Mouse (Mus musculus): Measurements from ENCODE around the gene Adipor2. TPM values are rescaled to one million over a fixed set of nuclear protein-coding genes. Genes with fewer than 3 reads are reported as not detected.

The Adipor2 gene
- polyA plus RNA-seq, 1 experiment from 2014 or later = 127 TPM

DNA sequence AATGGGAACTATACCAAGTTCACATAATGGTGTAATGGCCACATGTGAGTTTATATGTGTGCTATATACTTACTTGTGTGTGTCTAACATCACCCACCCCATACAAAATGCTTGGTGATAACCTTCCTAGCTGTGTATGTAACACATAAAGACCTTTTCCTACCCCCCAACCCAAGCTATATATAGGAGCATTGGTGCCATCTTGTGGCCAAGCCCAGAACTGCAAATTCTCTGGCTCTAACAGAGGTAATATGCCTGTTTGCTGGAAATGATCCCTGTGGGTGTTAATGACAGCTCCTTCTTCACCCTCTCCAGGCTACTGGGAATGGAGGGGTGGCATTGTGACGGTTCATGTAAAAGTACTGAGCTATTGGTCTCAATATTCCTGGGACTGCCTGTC is 69.3 kb downstream of the Adipor2 start:
- ATAC-seq = peak; percentile 20
- Histone ChIP-seq H3K4me3 (ENCODE audit: low read length) (no peak overlapping the region), H3K4me1 (ENCODE audit: control insufficient read depth, insufficient read depth, low read length) (no peaks in the 10 kb centered on the region), H3K9me3 (ENCODE audit: control insufficient read depth, low read length) (no peaks in the 10 kb centered on the region), H3K4me2 (ENCODE audit: low read depth, low read length) (no peak overlapping the region), H3K27me3 (replicated peaks; ENCODE audit: control insufficient read depth, insufficient read depth, low read length) (no peaks in the 10 kb centered on the region), H3K36me3 (ENCODE audit: control insufficient read depth, insufficient read depth, low read length) (no peaks in the 10 kb centered on the region), H3K9ac (ENCODE audit: low read depth, low read length) (no peak overlapping the region), H3K27ac (ENCODE audit: low read length) (no peak overlapping the region)
- 3% methylated on average over 1 of the region's 1 CpGs for WGBS

DNA sequence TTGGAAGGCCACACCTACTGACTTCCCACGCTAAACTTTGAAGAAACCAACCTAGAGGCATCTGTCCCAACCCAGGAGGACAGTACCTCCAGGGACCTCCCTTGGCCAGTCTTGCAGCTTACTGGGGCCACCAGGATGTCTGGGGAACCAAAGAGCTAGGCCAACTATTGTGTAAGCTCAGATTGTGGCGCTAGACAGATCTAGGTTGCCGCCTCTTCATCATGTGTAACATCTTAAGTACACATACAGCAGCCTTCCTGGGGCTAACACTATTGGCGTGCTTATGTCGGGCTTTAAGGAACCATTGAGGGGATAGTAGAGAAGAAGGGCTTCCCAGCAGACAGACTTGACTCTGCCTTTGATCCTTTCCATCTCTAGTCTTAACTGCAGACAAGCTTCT is 69.7 kb downstream of the Adipor2 start:
- Histone ChIP-seq H3K36me3 (ENCODE audit: control insufficient read depth, insufficient read depth, low read length) (no peaks in the 10 kb centered on the region), H3K27me3 (replicated peaks; ENCODE audit: control insufficient read depth, insufficient read depth, low read length) (no peaks in the 10 kb centered on the region), H3K4me1 (ENCODE audit: control insufficient read depth, insufficient read depth, low read length) (no peaks in the 10 kb centered on the region), H3K9me3 (ENCODE audit: control insufficient read depth, low read length) (no peaks in the 10 kb centered on the region), H3K4me2 (ENCODE audit: low read depth, low read length) (no peak overlapping the region), H3K9ac (ENCODE audit: low read depth, low read length) (no peak overlapping the region), H3K4me3 (ENCODE audit: low read length) (no peak overlapping the region), H3K27ac (ENCODE audit: low read length) (no peak overlapping the region)
- no peak for ATAC-seq
- WGBS = 64% methylated on average over 5 of the region's 5 CpGs

DNA sequence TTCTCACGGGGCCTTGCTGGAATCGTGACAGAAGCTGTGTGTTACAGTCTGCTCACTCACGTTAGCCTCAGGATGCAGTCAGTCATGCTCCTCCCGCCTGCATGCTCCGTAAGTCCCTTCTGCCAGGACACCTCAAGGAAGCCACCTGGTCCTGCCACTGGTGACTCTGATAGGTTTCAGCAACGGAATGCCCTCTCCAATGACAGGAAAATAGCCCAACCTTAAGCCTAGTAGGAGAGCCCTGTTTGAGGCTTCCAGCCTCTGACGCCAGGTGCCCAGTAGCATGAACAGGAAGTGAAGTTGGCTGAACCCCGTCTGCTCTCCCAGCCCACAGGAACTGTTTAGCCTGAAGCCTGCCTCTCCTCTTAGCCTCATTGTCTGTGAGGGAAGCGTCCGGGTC is 71.2 kb downstream of the Adipor2 start:
- ATAC-seq = no peak
- no peaks in the 10 kb centered on the region for H3K4me1 ChIP-seq (ENCODE audit: control insufficient read depth, insufficient read depth, low read length)

DNA sequence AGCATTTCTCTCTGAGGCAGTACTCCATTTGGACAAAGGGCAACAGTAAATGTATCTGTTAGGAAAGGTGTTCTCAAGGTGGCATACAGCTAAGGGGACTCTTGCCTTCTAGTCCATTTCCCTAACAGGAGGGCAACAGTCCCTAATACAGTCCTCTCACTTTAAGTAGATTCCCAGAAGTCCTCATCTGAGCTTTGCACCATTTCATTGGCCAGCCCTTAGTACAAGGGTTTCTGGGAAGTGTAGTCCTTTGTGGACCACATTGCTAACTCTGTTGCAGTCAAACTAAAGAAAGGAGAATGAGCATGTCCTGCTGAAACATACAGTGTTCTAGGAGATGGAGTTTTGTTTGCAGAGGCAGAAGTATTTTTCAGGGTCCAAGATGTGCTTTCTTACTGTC is 76.1 kb downstream of the Adipor2 start:
- H3K9ac ChIP-seq (ENCODE audit: low read depth, low read length) = no peak overlapping the region
- H3K4me1 ChIP-seq (ENCODE audit: control insufficient read depth, insufficient read depth, low read length) = no peaks in the 10 kb centered on the region
- H3K4me3 ChIP-seq (ENCODE audit: low read length) = no peak overlapping the region
- H3K9me3 ChIP-seq (ENCODE audit: control insufficient read depth, low read length) = no peaks in the 10 kb centered on the region
- H3K27ac ChIP-seq (ENCODE audit: low read length) = no peak overlapping the region
- H3K4me2 ChIP-seq (ENCODE audit: low read depth, low read length) = no peak overlapping the region
- no peaks in the 10 kb centered on the region for H3K27me3 ChIP-seq (replicated peaks; ENCODE audit: control insufficient read depth, insufficient read depth, low read length)
- peak; percentile 86 for ATAC-seq
- H3K36me3 ChIP-seq (ENCODE audit: control insufficient read depth, insufficient read depth, low read length) = no peaks in the 10 kb centered on the region

More for the DNA sequence above, 71.2 kb downstream of the Adipor2 start:
- no peaks in the 10 kb centered on the region for H3K36me3 ChIP-seq (ENCODE audit: control insufficient read depth, insufficient read depth, low read length)
- no peak overlapping the region for H3K9ac ChIP-seq (ENCODE audit: low read depth, low read length)
- no peaks in the 10 kb centered on the region for H3K27me3 ChIP-seq (replicated peaks; ENCODE audit: control insufficient read depth, insufficient read depth, low read length)
- no peak overlapping the region for H3K4me2 ChIP-seq (ENCODE audit: low read depth, low read length)
- no peak overlapping the region for H3K4me3 ChIP-seq (ENCODE audit: low read length)
- H3K27ac ChIP-seq (ENCODE audit: low read length) = no peak overlapping the region
- WGBS = 56% methylated on average over 10 of the region's 10 CpGs
- H3K9me3 ChIP-seq (ENCODE audit: control insufficient read depth, low read length) = no peaks in the 10 kb centered on the region

DNA sequence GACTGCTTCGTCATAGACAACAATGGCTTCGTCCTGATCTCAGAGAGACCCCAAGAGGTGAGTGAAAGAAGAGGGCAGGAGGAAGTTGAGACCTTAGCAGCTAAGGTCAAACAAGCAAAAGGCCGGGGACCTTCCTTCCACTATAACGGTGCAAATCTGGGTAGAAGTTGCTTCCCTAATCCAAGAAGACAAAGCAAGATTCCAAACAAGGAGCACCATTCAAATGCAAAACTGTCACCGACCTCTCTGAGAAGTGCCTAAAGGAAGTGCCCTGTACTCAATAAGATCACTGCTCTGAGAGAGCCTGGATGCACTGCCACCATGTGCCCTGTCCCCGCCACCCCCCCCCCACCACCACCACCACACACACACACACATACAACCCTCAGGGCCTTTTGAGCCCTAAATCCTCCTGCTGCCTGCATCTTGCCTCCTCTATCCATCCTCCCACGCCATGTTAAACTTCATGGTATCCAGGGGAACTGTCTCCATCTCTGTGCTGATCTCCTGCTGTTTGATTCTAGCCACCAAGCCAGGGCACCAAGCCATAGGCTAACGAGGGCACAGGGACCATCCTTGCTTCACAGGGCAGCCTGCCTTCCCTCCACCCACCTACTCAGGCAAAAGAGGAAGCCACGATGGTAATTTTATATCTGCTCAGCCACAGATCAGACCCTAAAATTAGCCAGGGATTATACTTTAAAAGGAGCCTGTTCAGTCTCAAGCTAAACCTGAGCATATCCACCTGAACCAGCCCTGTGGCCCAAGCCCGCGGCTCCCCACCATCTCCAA is 79.2 kb downstream of the Adipor2 start:
- Histone ChIP-seq H3K27ac (ENCODE audit: low read length) (no peak overlapping the region), H3K4me2 (ENCODE audit: low read depth, low read length) (no peak overlapping the region), H3K36me3 (ENCODE audit: control insufficient read depth, insufficient read depth, low read length) (no peaks in the 10 kb centered on the region), H3K9ac (ENCODE audit: low read depth, low read length) (no peak overlapping the region), H3K9me3 (ENCODE audit: control insufficient read depth, low read length) (no peaks in the 10 kb centered on the region), H3K4me1 (ENCODE audit: control insufficient read depth, insufficient read depth, low read length) (peaks cover 2% of the 10 kb centered on the region; the same call in 1 of the 2 replicates), H3K27me3 (replicated peaks; ENCODE audit: control insufficient read depth, insufficient read depth, low read length) (no peaks in the 10 kb centered on the region), H3K4me3 (ENCODE audit: low read length) (no peak overlapping the region)
- ATAC-seq = no peak
- WGBS = 49% methylated on average over 11 of the region's 11 CpGs

DNA sequence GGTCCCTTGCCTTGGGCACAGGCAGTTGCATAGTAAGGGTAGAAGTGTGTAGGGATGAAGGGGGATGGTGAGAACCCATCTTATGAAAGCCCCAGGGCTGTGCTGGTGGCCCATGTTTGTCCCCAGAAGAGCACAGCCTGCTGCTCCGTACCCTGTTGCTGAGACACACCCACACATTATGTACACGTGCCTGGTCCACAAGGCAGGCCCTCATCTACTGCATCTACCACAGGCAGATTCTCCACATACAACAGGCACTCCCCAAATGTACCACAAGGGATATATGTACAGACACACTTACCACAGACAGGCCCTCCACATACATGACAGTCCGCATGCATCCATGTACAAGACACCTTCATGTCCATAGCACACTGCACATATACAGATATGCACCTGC is 80.2 kb downstream of the Adipor2 start:
- 66% methylated on average over 3 of the region's 3 CpGs for whole genome bisulfite sequencing
- H3K36me3 ChIP-seq (ENCODE audit: control insufficient read depth, insufficient read depth, low read length) = no peaks in the 10 kb centered on the region
- H3K27ac ChIP-seq (ENCODE audit: low read length) = no peak overlapping the region
- peaks cover 4% of the 10 kb centered on the region; the same call in 1 of the 2 replicates for H3K4me1 ChIP-seq (ENCODE audit: control insufficient read depth, insufficient read depth, low read length)
- no peak for ATAC-seq
- no peaks in the 10 kb centered on the region for H3K27me3 ChIP-seq (replicated peaks; ENCODE audit: control insufficient read depth, insufficient read depth, low read length)
- H3K9ac ChIP-seq (ENCODE audit: low read depth, low read length) = no peak overlapping the region
- H3K4me2 ChIP-seq (ENCODE audit: low read depth, low read length) = no peak overlapping the region
- no peak overlapping the region for H3K4me3 ChIP-seq (ENCODE audit: low read length)
- no peaks in the 10 kb centered on the region for H3K9me3 ChIP-seq (ENCODE audit: control insufficient read depth, low read length)

DNA sequence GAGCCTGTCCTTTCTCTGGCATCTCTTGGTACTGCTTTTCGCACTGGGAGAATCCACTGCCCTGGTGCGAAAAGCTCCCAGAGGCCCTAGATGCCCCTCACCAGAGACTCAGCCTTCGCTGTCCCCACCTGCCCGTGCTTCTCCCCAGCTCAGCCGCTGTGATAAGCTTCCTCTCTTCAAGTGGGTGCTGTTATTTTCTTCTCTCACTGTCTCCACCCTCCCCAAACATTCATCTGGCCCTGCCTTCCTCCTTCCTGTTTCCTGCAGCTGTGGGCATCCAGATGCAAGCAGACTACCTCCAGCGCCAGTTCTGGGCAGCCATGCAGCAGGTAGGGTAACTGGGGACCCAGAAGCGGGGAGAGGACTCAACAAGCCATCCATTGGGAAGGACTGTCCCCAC is 81.4 kb downstream of the Adipor2 start:
- no peak for ATAC-seq
- Histone ChIP-seq H3K4me1 (ENCODE audit: control insufficient read depth, insufficient read depth, low read length) (peaks cover 4% of the 10 kb centered on the region; the same call in 1 of the 2 replicates), H3K9me3 (ENCODE audit: control insufficient read depth, low read length) (no peaks in the 10 kb centered on the region), H3K36me3 (ENCODE audit: control insufficient read depth, insufficient read depth, low read length) (no peaks in the 10 kb centered on the region), H3K4me2 (ENCODE audit: low read depth, low read length) (no peak overlapping the region), H3K4me3 (ENCODE audit: low read length) (no peak overlapping the region), H3K27me3 (replicated peaks; ENCODE audit: control insufficient read depth, insufficient read depth, low read length) (peaks cover 6% of the 10 kb centered on the region), H3K9ac (ENCODE audit: low read depth, low read length) (no peak overlapping the region), H3K27ac (ENCODE audit: low read length) (no peak overlapping the region)
- 75% methylated on average over 7 of the region's 7 CpGs for WGBS

DNA sequence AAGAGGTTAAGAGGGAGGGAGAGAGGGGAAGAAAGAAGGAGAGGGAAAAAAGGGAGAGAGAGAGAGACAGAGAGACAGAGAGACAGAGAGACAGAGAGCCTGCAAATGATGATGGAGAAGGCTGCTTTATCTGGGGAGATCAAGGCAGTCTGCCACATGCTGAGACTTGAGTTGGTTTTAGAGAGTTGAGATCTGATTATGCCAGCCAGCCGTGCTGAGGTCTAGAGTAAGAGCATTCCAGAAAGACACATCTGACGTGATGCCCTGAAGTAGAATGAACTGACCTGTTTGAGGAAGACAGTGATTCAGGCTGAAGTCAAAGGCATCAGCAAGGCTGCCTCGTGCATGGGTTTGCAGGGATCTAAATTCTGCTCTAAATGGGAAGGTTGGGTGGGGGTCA is 83.7 kb downstream of the Adipor2 start:
- Histone ChIP-seq H3K27me3 (replicated peaks; ENCODE audit: control insufficient read depth, insufficient read depth, low read length) (peaks cover 28% of the 10 kb centered on the region), H3K4me1 (ENCODE audit: control insufficient read depth, insufficient read depth, low read length) (peaks cover 18% of the 10 kb centered on the region), H3K9ac (ENCODE audit: low read depth, low read length) (no peak overlapping the region), H3K27ac (ENCODE audit: low read length) (no peak overlapping the region), H3K4me2 (ENCODE audit: low read depth, low read length) (no peak overlapping the region), H3K9me3 (ENCODE audit: control insufficient read depth, low read length) (no peaks in the 10 kb centered on the region), H3K36me3 (ENCODE audit: control insufficient read depth, insufficient read depth, low read length) (no peaks in the 10 kb centered on the region), H3K4me3 (ENCODE audit: low read length) (no peak overlapping the region)
- 37% methylated on average over 3 of the region's 3 CpGs for WGBS
- no peak for ATAC-seq

DNA sequence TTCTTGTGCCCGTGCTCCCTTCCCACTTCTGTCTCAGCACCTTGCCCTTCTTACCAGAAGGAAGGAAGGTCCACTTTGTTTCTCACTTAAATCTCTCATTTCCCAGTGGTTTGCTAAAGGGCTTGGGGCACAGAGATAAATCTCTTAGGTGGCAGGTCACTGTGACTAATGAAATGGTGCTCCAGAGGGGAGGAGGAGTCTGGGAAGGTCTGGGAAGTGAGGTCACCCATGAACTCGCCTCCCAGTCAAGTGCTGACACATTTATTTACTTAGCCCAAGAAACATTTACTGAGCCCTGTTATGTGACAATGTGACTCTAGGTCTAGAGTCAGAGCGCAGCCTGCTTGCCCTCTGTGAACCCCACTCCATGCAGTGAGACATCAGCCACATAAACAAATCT is 84.3 kb downstream of the Adipor2 start:
- WGBS = 10% methylated on average over 3 of the region's 3 CpGs
- Histone ChIP-seq H3K4me3 (ENCODE audit: low read length) (no peak overlapping the region), H3K9me3 (ENCODE audit: control insufficient read depth, low read length) (no peaks in the 10 kb centered on the region), H3K36me3 (ENCODE audit: control insufficient read depth, insufficient read depth, low read length) (no peaks in the 10 kb centered on the region), H3K27ac (ENCODE audit: low read length) (no peak overlapping the region), H3K4me2 (ENCODE audit: low read depth, low read length) (no peak overlapping the region), H3K4me1 (ENCODE audit: control insufficient read depth, insufficient read depth, low read length) (peaks cover 18% of the 10 kb centered on the region), H3K9ac (ENCODE audit: low read depth, low read length) (no peak overlapping the region), H3K27me3 (replicated peaks; ENCODE audit: control insufficient read depth, insufficient read depth, low read length) (peaks cover 31% of the 10 kb centered on the region)
- peak; percentile 61; the same call in 1 of the 2 replicates for ATAC-seq

DNA sequence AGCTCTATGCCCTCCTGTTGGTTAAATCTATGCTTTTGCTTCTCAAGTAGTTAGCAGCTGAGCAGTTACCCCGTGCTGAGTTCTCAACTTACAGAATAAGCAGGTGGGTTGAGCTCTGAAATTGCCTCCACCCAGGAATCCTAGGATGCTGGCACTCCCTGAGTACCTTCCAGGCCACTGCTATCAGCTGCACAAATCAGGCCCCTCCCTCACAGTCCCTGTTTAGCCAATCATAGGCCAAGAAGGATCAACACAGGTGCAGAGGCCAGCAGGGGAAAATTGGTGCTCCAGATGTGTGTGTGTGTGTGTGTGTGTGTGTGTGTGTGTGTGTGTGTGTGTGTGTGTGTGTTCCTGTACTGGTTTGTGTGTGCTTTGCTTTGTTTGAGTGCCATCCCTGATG is 85.4 kb downstream of the Adipor2 start:
- Histone ChIP-seq H3K4me2 (ENCODE audit: low read depth, low read length) (no peak overlapping the region), H3K27me3 (replicated peaks; ENCODE audit: control insufficient read depth, insufficient read depth, low read length) (peaks cover 39% of the 10 kb centered on the region), H3K4me3 (ENCODE audit: low read length) (no peak overlapping the region), H3K4me1 (ENCODE audit: control insufficient read depth, insufficient read depth, low read length) (peaks cover 18% of the 10 kb centered on the region), H3K9me3 (ENCODE audit: control insufficient read depth, low read length) (no peaks in the 10 kb centered on the region), H3K36me3 (ENCODE audit: control insufficient read depth, insufficient read depth, low read length) (no peaks in the 10 kb centered on the region), H3K9ac (ENCODE audit: low read depth, low read length) (no peak overlapping the region), H3K27ac (ENCODE audit: low read length) (no peak overlapping the region)
- WGBS = 16% methylated on average over 1 of the region's 1 CpGs
- 0 out of 2 replicates have a peak, but pooled peaks have one; percentile 33 for ATAC-seq
